Mouse (Mus musculus): Measurements from ENCODE around the gene Tnfsf13b. TPM values are rescaled to one million over a fixed set of nuclear protein-coding genes. Genes with fewer than 3 reads are reported as not detected.

The Tnfsf13b gene
- polyA plus RNA-seq, 1 experiment from 2014 or later: 0.36 TPM

- Histone ChIP-seq H3K9me3 (no peaks in the 10 kb centered on the region), H3K27me3 (0 out of 2 replicates have a peak, but pooled peaks cover 7% of the 10 kb centered on the region), H3K36me3 (no peaks in the 10 kb centered on the region), H3K4me2 (no peak overlapping the region), H3K4me3 (no peak overlapping the region), H3K27ac (no peak overlapping the region), H3K4me1 (replicated peaks) (peaks cover 9% of the 10 kb centered on the region), H3K9ac (no peak overlapping the region)
- no peak for ATAC-seq (ENCODE audit: low FRiP score)
- WGBS: 80% methylated on average over 7 of the region's 7 CpGs
These were observed 2.2 kb upstream of the Tnfsf13b start for GRCm38 (mm10) chr8:10004115-10004514.

- H3K27ac ChIP-seq: no peak overlapping the region
- H3K4me1 ChIP-seq (replicated peaks): peaks cover 9% of the 10 kb centered on the region
- WGBS: 6% methylated on average over 29 of the region's 29 CpGs
- H3K9me3 ChIP-seq: no peaks in the 10 kb centered on the region
- H3K9ac ChIP-seq: peak overlapping the region; percentile 65
- peak overlapping the region; percentile 76 for H3K4me2 ChIP-seq
- 0 out of 2 replicates have a peak, but pooled peaks cover 7% of the 10 kb centered on the region for H3K27me3 ChIP-seq
- H3K36me3 ChIP-seq: no peaks in the 10 kb centered on the region
- H3K4me3 ChIP-seq: peak overlapping the region; percentile 46
- ATAC-seq (ENCODE audit: low FRiP score): peak; percentile 81
These were observed 856 bp downstream of the Tnfsf13b start for GRCm38 (mm10) chr8:10006986-10007659.

- Histone ChIP-seq H3K4me1 (replicated peaks) (peaks cover 9% of the 10 kb centered on the region), H3K27ac (no peak overlapping the region), H3K4me3 (peak overlapping the region; percentile 46), H3K36me3 (no peaks in the 10 kb centered on the region), H3K9ac (peak overlapping the region; percentile 65; the same call in 1 of the 2 replicates), H3K4me2 (peak overlapping the region; percentile 76), H3K27me3 (0 out of 2 replicates have a peak, but pooled peaks cover 7% of the 10 kb centered on the region), H3K9me3 (no peaks in the 10 kb centered on the region)
- no peak for ATAC-seq (ENCODE audit: low FRiP score)
- WGBS: 42% methylated on average over 6 of the region's 6 CpGs
These were observed 1.4 kb downstream of the Tnfsf13b start for GRCm38 (mm10) chr8:10007660-10008028.

GRCm38 (mm10) chr8:10016252-10016651, 10.0 kb downstream of the Tnfsf13b start:
- Histone ChIP-seq H3K27me3 (no peaks in the 10 kb centered on the region), H3K27ac (no peak overlapping the region), H3K9me3 (no peaks in the 10 kb centered on the region), H3K4me3 (no peak overlapping the region), H3K9ac (no peak overlapping the region), H3K4me2 (no peak overlapping the region), H3K4me1 (replicated peaks) (0 out of 2 replicates have a peak, but pooled peaks cover 3% of the 10 kb centered on the region), H3K36me3 (no peaks in the 10 kb centered on the region)
- no peak for ATAC-seq (ENCODE audit: low FRiP score)
- WGBS: 80% methylated on average over 1 of the region's 1 CpGs

GRCm38 (mm10) chr8:10017231-10017630, 11.0 kb downstream of the Tnfsf13b start:
- H3K36me3 ChIP-seq: no peaks in the 10 kb centered on the region
- H3K27me3 ChIP-seq: no peaks in the 10 kb centered on the region
- no peak overlapping the region for H3K27ac ChIP-seq
- WGBS: 61% methylated on average over 3 of the region's 3 CpGs
- ATAC-seq (ENCODE audit: low FRiP score): no peak
- H3K4me1 ChIP-seq (replicated peaks): 0 out of 2 replicates have a peak, but pooled peaks cover 3% of the 10 kb centered on the region
- no peak overlapping the region for H3K4me2 ChIP-seq
- H3K4me3 ChIP-seq: no peak overlapping the region
- no peaks in the 10 kb centered on the region for H3K9me3 ChIP-seq
- H3K9ac ChIP-seq: no peak overlapping the region

- no peaks in the 10 kb centered on the region for H3K9me3 ChIP-seq
- H3K36me3 ChIP-seq: no peaks in the 10 kb centered on the region
- H3K4me2 ChIP-seq: no peak overlapping the region
- H3K27ac ChIP-seq: no peak overlapping the region
- H3K4me1 ChIP-seq (replicated peaks): no peaks in the 10 kb centered on the region
- no peaks in the 10 kb centered on the region for H3K27me3 ChIP-seq
- H3K9ac ChIP-seq: no peak overlapping the region
- 74% methylated on average over 8 of the region's 8 CpGs for WGBS
- ATAC-seq (ENCODE audit: low FRiP score): no peak
- H3K4me3 ChIP-seq: no peak overlapping the region
These were observed 24.2 kb downstream of the Tnfsf13b start for GRCm38 (mm10) chr8:10030320-10031060.

GRCm38 (mm10) chr8:10031177-10031576, 24.9 kb downstream of the Tnfsf13b start:
- ATAC-seq (ENCODE audit: low FRiP score): no peak
- no peak overlapping the region for H3K9ac ChIP-seq
- no peak overlapping the region for H3K4me2 ChIP-seq
- no peaks in the 10 kb centered on the region for H3K9me3 ChIP-seq
- no peak overlapping the region for H3K4me3 ChIP-seq
- no peaks in the 10 kb centered on the region for H3K4me1 ChIP-seq (replicated peaks)
- 90% methylated on average over 9 of the region's 9 CpGs for WGBS
- no peaks in the 10 kb centered on the region for H3K27me3 ChIP-seq
- H3K27ac ChIP-seq: no peak overlapping the region
- no peaks in the 10 kb centered on the region for H3K36me3 ChIP-seq

- H3K4me3 ChIP-seq: no peak overlapping the region
- WGBS: 76% methylated on average over 3 of the region's 3 CpGs
These were observed 34.6 kb downstream of the Tnfsf13b start for GRCm38 (mm10) chr8:10040866-10041265.

GRCm38 (mm10) chr8:10043842-10044510, 37.7 kb downstream of the Tnfsf13b start:
- H3K27ac ChIP-seq: no peak overlapping the region
- no peak overlapping the region for H3K4me3 ChIP-seq
- H3K36me3 ChIP-seq: no peaks in the 10 kb centered on the region
- no peak overlapping the region for H3K4me2 ChIP-seq
- ATAC-seq (ENCODE audit: low FRiP score): no peak
- H3K9ac ChIP-seq: no peak overlapping the region
- H3K4me1 ChIP-seq (replicated peaks): 0 out of 2 replicates have a peak, but pooled peaks cover under 1% of the 10 kb centered on the region
- no peaks in the 10 kb centered on the region for H3K9me3 ChIP-seq
- 50% methylated on average over 13 of the region's 13 CpGs for WGBS
- H3K27me3 ChIP-seq: 0 out of 2 replicates have a peak, but pooled peaks cover 8% of the 10 kb centered on the region

More at GRCm38 (mm10) chr8:10040866-10041265, 34.6 kb downstream of the Tnfsf13b start:
- Histone ChIP-seq H3K4me1 (replicated peaks) (no peaks in the 10 kb centered on the region), H3K27me3 (0 out of 2 replicates have a peak, but pooled peaks cover 8% of the 10 kb centered on the region), H3K9ac (no peak overlapping the region), H3K27ac (no peak overlapping the region), H3K4me2 (no peak overlapping the region), H3K9me3 (no peaks in the 10 kb centered on the region), H3K36me3 (no peaks in the 10 kb centered on the region)
- ATAC-seq (ENCODE audit: low FRiP score): no peak

GRCm38 (mm10) chr8:10045743-10046142, 39.5 kb downstream of the Tnfsf13b start:
- Histone ChIP-seq H3K27ac (no peak overlapping the region), H3K4me3 (no peak overlapping the region), H3K4me1 (replicated peaks) (0 out of 2 replicates have a peak, but pooled peaks cover 7% of the 10 kb centered on the region), H3K4me2 (no peak overlapping the region), H3K9ac (no peak overlapping the region), H3K9me3 (no peaks in the 10 kb centered on the region), H3K36me3 (no peaks in the 10 kb centered on the region), H3K27me3 (0 out of 2 replicates have a peak, but pooled peaks cover 8% of the 10 kb centered on the region)
- 86% methylated on average over 1 of the region's 1 CpGs for WGBS
- no peak for ATAC-seq (ENCODE audit: low FRiP score)

GRCm38 (mm10) chr8:10049162-10049561, 42.9 kb downstream of the Tnfsf13b start:
- Histone ChIP-seq H3K4me3 (no peak overlapping the region), H3K27ac (no peak overlapping the region), H3K9me3 (no peaks in the 10 kb centered on the region), H3K9ac (no peak overlapping the region), H3K36me3 (no peaks in the 10 kb centered on the region), H3K4me1 (replicated peaks) (peaks cover 16% of the 10 kb centered on the region), H3K27me3 (no peaks in the 10 kb centered on the region), H3K4me2 (no peak overlapping the region)
- WGBS: 74% methylated on average over 8 of the region's 8 CpGs
- ATAC-seq (ENCODE audit: low FRiP score): no peak

GRCm38 (mm10) chr8:10051576-10051975, 45.3 kb downstream of the Tnfsf13b start:
- H3K36me3 ChIP-seq: no peaks in the 10 kb centered on the region
- H3K9ac ChIP-seq: no peak overlapping the region
- no peak for ATAC-seq (ENCODE audit: low FRiP score)
- 0 out of 2 replicates have a peak, but pooled peaks cover 7% of the 10 kb centered on the region for H3K27me3 ChIP-seq
- H3K4me3 ChIP-seq: no peak overlapping the region
- 75% methylated on average over 3 of the region's 3 CpGs for WGBS
- peaks cover 16% of the 10 kb centered on the region for H3K4me1 ChIP-seq (replicated peaks)
- no peaks in the 10 kb centered on the region for H3K9me3 ChIP-seq
- no peak overlapping the region for H3K27ac ChIP-seq
- H3K4me2 ChIP-seq: no peak overlapping the region
